Mouse (Mus musculus) midbrain, embryonic 15.5 days (tissue): ENCODE measurements at regions not wholly inside any gene's neighbourhood (a gene's known extent, or its start where the extent isn't known, plus 50 kb on each side); places are given as distances from the start of the nearest gene placed in this dataset.

Source experiments
- ATAC-seq: fragments of 200-750 bp; cut with Nextera tagmentation; replicated peaks from 2 replicates; pipeline ENCODE4 v1.8.0; 2017; ENCODE audit warnings: moderate TSS enrichment
- H3K27ac ChIP-seq: fragments of 300-500 bp; sonication (generic); 2 replicates; pipeline ENCODE4 v1.5.1; 2015; ENCODE audit warnings: mild to moderate bottlenecking, inconsistent platforms
- H3K27me3 ChIP-seq: fragments of 300-500 bp; sonication (generic); replicated peaks from 2 replicates; pipeline ENCODE4 v1.6.1; 2015; ENCODE audit warnings: inconsistent platforms
- H3K36me3 ChIP-seq: fragments of 300-500 bp; sonication (generic); replicated peaks from 2 replicates; pipeline ENCODE4 v1.6.1; 2015; ENCODE audit warnings: inconsistent platforms
- H3K4me1 ChIP-seq: fragments of 300-500 bp; sonication (generic); 2 replicates; pipeline ENCODE4 v1.6.1; 2015; ENCODE audit warnings: inconsistent platforms
- H3K4me2 ChIP-seq: fragments of 300-500 bp; sonication (generic); 2 replicates; pipeline ENCODE4 v1.6.1; 2015; ENCODE audit warnings: inconsistent platforms, mild to moderate bottlenecking, moderate library complexity
- H3K4me3 ChIP-seq: fragments of 300-500 bp; sonication (generic); 2 replicates; pipeline ENCODE4 v1.5.1; 2015; ENCODE audit warnings: mild to moderate bottlenecking, inconsistent platforms
- H3K9ac ChIP-seq: fragments of 300-500 bp; sonication (generic); 2 replicates; pipeline ENCODE4 v1.6.1; 2015; ENCODE audit warnings: mild to moderate bottlenecking, inconsistent platforms
- H3K9me3 ChIP-seq: fragments of 300-500 bp; sonication (generic); 2 replicates; pipeline ENCODE4 v1.6.1; 2016; ENCODE audit warnings: inconsistent platforms
- WGBS: fragments of 180-500 bp; shearing (Covaris S2); methylation state at CpG from one replicate; pipeline ENCODE4 v1.1.7; 2015; ENCODE audit warnings: mixed read lengths; 5-methylcytosine and 5-hydroxymethylcytosine counted together

DNA sequence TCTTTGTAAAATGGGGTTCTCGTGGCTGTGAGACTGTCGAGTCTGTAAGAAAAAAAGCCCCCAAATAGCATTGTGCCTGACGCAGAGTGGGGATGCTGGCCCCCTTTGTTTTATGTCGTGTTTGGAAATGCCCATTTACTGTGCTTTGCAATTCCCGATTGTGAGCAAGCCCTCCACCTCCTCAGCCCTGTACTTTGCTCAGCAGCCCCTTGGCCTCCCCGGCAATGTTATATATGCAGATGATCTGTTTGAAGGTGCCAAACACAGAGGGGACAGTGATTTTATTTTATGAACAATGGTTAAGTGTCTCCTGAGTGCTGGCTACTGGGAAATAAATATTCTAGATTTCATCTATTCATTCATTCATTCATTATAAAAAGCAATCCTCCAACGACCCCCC lies 477.6 kb downstream of the Prss52 start:
- H3K9me3 ChIP-seq, result no peaks in the 10 kb centered on the region
- WGBS, result 6% methylated on average over 7 of the region's 7 CpGs
- no peak overlapping the region for H3K4me3 ChIP-seq
- peaks cover 64% of the 10 kb centered on the region for H3K4me1 ChIP-seq
- peak overlapping the region; percentile 16; the same call in 1 of the 2 replicates for H3K4me2 ChIP-seq
- no peaks in the 10 kb centered on the region for H3K36me3 ChIP-seq
- H3K27ac ChIP-seq, result peak overlapping the region; percentile 100
- H3K27me3 ChIP-seq, result no peaks in the 10 kb centered on the region
- ATAC-seq, result no peak
- H3K9ac ChIP-seq, result peak overlapping the region; percentile 11; the same call in 1 of the 2 replicates

DNA sequence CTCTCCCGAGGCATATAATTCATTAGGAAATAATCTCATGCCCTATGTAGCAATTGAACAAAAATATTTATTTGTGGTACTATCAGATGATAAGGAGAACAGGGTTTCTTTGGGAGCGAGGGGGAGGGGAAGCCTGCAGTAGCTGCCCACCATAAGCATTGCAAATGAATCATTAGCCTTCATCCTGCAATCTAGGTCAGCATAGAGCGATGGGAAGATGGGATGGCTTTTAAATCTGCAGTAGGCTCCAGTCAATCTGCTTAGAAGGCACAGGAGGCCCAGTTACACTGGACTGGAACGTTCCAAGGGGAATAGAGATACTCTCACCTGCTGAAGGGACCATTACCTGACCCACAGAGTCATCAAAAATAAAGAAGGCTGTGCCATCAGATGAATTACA lies 478.7 kb downstream of the Prss52 start:
- Histone ChIP-seq H3K9me3 (no peaks in the 10 kb centered on the region), H3K4me1 (peaks cover 65% of the 10 kb centered on the region)
- 20% methylated on average over 4 of the region's 4 CpGs for WGBS

DNA sequence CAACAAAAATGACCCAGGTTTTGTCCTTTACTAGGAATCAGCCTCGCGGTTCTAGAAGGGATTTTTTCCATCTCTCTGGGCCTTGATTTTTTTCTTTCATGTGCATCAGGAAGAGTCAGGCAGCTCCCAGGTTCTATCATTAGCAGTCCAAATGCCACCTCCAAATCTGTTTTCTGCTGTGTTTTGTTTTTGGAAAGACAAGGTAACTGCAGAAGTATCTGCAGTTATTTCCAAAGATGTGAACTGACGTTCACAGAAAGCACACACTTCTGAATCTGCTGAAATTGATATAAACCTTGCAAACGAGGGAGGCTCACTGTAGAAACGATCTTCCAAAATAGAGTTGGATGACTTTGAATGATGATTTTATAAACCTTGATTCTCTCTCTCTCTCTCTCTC lies 480.1 kb downstream of the Prss52 start:
- no peaks in the 10 kb centered on the region for H3K36me3 ChIP-seq
- peak overlapping the region; percentile 4; the same call in 1 of the 2 replicates for H3K9ac ChIP-seq

More for the DNA sequence above, 478.7 kb downstream of the Prss52 start:
- Histone ChIP-seq H3K9ac (peak overlapping the region; percentile 16; the same call in 1 of the 2 replicates), H3K27ac (peak overlapping the region; percentile 100), H3K36me3 (no peaks in the 10 kb centered on the region), H3K27me3 (no peaks in the 10 kb centered on the region), H3K4me2 (peak overlapping the region; percentile 9; the same call in 1 of the 2 replicates), H3K4me3 (no peak overlapping the region)
- ATAC-seq, result no peak

DNA sequence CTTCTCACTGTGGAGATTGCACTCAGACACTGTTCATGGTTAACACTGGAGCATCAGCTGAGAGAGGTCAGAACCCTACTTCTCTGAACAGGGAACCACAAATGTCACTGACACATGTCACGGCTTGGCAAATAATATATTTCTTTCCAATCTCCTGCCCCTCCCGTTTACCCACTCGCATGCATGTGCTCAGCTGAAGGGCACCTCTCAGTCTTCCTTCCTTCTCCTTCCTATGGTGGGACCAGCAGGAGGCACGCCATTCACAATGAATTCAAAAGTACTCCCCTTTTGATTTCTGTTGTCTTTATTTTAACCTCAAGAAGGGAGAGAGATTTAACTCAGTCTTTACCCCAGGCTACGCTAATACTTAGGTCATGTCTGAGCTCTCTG lies 481.0 kb downstream of the Prss52 start:
- Histone ChIP-seq H3K4me3 (peak overlapping the region; percentile 86; the same call in 1 of the 2 replicates), H3K9ac (peak overlapping the region; percentile 77), H3K4me2 (peak overlapping the region; percentile 95), H3K4me1 (peaks cover 56% of the 10 kb centered on the region), H3K27ac (peak overlapping the region; percentile 100), H3K9me3 (no peaks in the 10 kb centered on the region), H3K36me3 (no peaks in the 10 kb centered on the region), H3K27me3 (no peaks in the 10 kb centered on the region)
- no peak for ATAC-seq
- WGBS, result 5% methylated on average over 5 of the region's 5 CpGs

More for the DNA sequence above, 480.1 kb downstream of the Prss52 start:
- 44% methylated on average over 5 of the region's 5 CpGs for WGBS
- H3K4me3 ChIP-seq, result no peak overlapping the region
- H3K27me3 ChIP-seq, result no peaks in the 10 kb centered on the region
- 0 out of 2 replicates have a peak overlapping the region, but pooled peaks have one; percentile 95 for H3K4me2 ChIP-seq
- peak overlapping the region; percentile 100 for H3K27ac ChIP-seq
- no peaks in the 10 kb centered on the region for H3K9me3 ChIP-seq
- ATAC-seq, result no peak
- peaks cover 62% of the 10 kb centered on the region for H3K4me1 ChIP-seq

DNA sequence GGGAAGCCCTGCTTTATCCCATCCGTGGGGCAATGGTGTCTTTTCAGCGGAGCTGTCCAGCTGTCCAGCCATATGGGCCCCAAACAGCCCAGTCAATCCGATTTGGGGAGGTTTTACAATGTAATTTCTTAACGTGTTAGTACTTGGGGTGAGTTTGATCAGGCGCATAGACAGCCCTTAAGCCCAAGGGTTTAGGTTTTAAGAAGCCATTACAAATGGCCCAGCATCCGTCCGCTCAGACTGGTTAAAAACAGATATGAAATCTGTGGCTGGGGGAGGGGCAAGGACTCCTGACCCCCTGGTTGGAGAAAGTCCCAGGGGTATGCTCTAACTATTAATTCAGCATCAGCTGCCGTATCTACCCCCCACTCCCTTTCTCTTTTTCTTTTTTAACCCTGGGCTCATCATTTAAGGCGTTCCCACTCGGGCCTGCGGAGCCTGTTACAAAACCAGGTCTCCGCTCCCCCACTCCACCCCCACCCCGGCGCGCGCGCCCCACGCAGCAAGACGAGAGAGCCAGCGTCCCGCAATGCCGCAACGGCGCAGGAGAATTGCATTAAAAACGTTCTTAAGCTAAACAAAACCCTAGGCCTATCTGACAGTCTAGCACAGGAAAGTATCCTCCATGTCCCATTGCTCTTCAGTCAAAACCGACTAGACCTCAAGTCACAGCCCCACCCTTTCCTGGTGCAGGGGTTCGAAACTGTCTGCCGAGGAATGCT lies 481.5 kb downstream of the Prss52 start:
- Histone ChIP-seq H3K4me1 (peaks cover 50% of the 10 kb centered on the region), H3K27ac (peak overlapping the region; percentile 100), H3K27me3 (no peaks in the 10 kb centered on the region), H3K9ac (peak overlapping the region; percentile 77), H3K4me2 (peak overlapping the region; percentile 95), H3K4me3 (peak overlapping the region; percentile 86), H3K9me3 (no peaks in the 10 kb centered on the region), H3K36me3 (no peaks in the 10 kb centered on the region)
- no peak for ATAC-seq
- 2% methylated on average over 28 of the region's 28 CpGs for WGBS

DNA sequence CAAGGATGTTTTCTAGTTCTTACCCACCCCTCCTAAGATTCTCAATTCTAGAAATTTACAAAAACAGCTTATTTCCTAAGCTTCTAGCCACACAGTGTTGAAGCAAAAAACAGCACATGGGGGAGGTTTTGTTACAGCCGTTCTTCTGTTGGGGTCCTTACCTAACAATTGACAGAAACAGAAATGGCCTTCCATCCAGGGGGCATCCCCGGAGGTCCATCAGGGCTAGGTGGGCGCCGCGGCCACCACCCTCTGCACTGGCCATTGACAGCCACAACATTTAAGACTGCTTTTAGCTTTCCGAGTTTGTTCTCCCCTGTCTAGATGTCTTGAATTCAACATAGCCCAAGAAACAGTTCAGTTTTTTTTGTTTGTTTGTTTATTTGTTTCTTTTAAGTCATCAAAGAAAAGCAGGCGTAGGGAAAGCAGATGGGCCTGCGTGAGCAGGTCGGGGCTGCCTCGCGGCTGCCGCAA lies 482.3 kb downstream of the Prss52 start:
- peak overlapping the region; percentile 100 for H3K27ac ChIP-seq
- ATAC-seq, result no peak
- no peaks in the 10 kb centered on the region for H3K27me3 ChIP-seq
- no peaks in the 10 kb centered on the region for H3K9me3 ChIP-seq
- 4% methylated on average over 12 of the region's 12 CpGs for WGBS
- H3K9ac ChIP-seq, result peak overlapping the region; percentile 77
- peak overlapping the region; percentile 95 for H3K4me2 ChIP-seq
- peak overlapping the region; percentile 86 for H3K4me3 ChIP-seq
- H3K4me1 ChIP-seq, result peaks cover 44% of the 10 kb centered on the region
- H3K36me3 ChIP-seq, result no peaks in the 10 kb centered on the region

DNA sequence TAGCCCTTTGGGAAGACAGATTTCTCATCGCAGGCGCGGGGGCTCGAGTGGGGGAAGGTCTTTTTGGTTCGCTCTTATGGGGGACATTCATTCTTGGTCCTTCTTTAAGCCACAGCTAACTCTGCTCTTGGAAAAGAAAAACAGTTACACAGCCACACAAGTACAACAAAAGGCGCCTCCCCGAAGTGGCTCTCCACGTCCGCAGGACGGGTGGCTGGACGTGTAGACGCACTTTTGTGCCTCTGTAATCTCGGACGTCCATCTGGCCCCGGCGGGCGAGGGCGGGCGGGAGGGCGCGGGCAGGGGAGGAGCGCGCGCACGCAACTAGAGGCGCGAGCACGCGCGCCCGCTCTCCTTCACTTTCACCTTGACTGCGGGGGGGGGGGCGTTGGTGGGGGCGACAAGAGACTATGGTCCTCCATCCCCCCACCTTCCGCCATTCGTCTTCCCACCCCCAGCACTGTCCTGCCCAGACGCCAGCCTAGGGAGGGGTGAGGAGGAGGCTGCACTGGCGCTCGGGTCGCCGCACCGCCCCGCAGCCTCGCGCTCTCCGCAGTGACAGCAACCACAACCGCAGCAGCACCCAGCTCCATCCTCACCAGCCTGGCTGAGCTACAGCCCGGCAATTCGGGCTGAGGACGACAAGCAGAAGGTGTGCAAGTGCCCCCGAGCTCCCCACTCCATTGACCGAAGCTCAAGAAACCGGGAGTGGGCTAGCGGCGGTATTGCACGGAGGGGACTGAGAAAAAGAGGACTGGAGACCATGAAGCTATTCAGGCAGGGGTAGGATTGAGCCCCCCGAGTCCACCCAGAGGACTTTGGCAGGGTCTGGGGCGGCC lies 483.0 kb downstream of the Prss52 start:
- H3K27me3 ChIP-seq, result no peaks in the 10 kb centered on the region
- H3K4me1 ChIP-seq, result peaks cover 40% of the 10 kb centered on the region
- H3K4me2 ChIP-seq, result peak overlapping the region; percentile 95

DNA sequence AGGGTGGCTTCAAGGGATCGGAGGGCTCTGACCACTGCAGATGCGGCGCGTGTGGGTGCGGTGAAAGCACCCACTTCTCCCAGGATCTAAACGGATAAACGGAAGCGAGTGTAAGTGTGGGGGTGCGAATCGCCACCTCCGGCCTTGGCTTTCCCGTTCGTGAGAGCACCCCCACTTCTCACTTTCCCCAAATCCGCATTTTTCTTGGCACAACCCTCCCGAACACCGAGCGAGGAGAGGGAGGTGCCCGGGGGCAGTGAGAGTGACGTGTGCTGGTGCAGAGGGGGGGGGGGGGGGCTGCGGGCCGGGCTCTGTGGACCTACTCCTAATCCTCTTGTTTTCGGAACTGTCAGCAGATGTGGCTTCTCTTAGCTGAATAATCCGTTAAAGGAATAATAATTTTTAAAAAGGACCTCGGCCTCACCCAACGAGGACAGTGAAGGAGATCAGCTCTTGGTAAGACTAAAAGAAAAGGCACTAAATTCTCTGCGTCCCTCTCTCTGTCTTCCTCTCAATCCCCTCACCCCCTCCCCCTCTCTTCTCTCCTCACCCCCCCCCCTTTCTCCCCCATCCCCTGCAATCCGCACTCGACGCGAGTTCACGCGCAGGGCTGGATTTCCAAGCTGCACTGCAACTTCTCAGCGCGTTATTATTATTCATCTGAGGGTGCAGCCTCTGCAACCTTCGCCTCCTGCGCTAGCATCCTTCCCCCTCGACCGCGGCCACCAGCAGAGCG lies 483.8 kb downstream of the Prss52 start:
- H3K9me3 ChIP-seq, result no peaks in the 10 kb centered on the region
- no peaks in the 10 kb centered on the region for H3K36me3 ChIP-seq
- peak overlapping the region; percentile 77 for H3K9ac ChIP-seq
- H3K27ac ChIP-seq, result peak overlapping the region; percentile 100
- H3K27me3 ChIP-seq, result no peaks in the 10 kb centered on the region
- WGBS, result 1% methylated on average over 40 of the region's 40 CpGs
- ATAC-seq, result peak; percentile 73
- peaks cover 36% of the 10 kb centered on the region for H3K4me1 ChIP-seq
- peak overlapping the region; percentile 86 for H3K4me3 ChIP-seq
- peak overlapping the region; percentile 95 for H3K4me2 ChIP-seq

More for the DNA sequence above, 483.0 kb downstream of the Prss52 start:
- Histone ChIP-seq H3K4me3 (peak overlapping the region; percentile 86), H3K36me3 (no peaks in the 10 kb centered on the region), H3K27ac (peak overlapping the region; percentile 100), H3K9ac (peak overlapping the region; percentile 77), H3K9me3 (no peaks in the 10 kb centered on the region)
- WGBS, result under 1% methylated on average over 53 of the region's 58 CpGs
- ATAC-seq, result peak; percentile 77

DNA sequence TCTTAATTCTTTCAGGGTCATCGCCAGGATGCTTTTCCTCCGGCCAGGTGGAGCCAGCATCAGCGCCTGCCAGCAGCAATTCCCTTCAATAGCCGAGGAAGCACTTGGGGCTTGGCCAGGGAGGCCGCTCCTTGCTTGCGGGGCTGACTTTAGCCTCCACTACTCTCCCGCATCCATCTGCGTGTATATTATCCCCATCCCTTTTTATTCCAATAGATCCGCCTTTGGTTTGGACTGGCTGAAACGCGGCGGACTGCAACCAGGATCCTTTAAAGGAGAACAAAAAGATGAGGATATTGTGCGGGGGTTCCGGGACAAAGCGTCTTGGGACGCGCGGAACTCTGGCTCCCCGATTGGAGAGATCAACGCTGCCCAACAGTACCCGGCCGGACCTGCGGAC lies 484.5 kb downstream of the Prss52 start:
- no peak for ATAC-seq
- Histone ChIP-seq H3K4me2 (peak overlapping the region; percentile 95), H3K9ac (peak overlapping the region; percentile 77), H3K27ac (peak overlapping the region; percentile 100), H3K27me3 (no peaks in the 10 kb centered on the region), H3K4me1 (peaks cover 34% of the 10 kb centered on the region), H3K4me3 (peak overlapping the region; percentile 86), H3K9me3 (no peaks in the 10 kb centered on the region), H3K36me3 (no peaks in the 10 kb centered on the region)
- under 1% methylated on average over 23 of the region's 23 CpGs for WGBS

DNA sequence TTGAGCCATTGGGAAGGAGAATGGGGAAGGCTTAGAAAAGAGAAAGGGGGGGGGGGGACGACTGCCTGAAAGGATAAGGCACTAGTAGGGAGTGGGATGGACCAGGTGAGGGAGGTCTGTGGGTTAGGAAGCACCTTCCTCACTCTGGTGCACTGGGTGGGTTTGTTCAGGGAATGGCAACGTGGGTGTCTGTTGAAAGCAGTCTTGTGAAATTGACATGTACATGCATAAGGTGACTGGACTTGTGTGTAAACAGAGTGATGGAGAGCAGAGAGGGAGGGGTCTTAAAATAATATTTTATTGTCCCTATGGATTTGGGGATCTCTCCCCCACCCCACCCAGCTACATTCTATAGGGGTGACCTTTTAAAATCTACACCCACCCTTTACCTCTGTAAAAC lies 485.0 kb downstream of the Prss52 start:
- H3K27me3 ChIP-seq, result no peaks in the 10 kb centered on the region
- peak overlapping the region; percentile 77 for H3K9ac ChIP-seq
- 0% methylated on average over 2 of the region's 2 CpGs for WGBS
- H3K36me3 ChIP-seq, result no peaks in the 10 kb centered on the region
- peak overlapping the region; percentile 100 for H3K27ac ChIP-seq
- peak overlapping the region; percentile 86 for H3K4me3 ChIP-seq
- ATAC-seq, result peak; percentile 3; the same call in 1 of the 2 replicates
- peak overlapping the region; percentile 95 for H3K4me2 ChIP-seq
- H3K4me1 ChIP-seq, result peaks cover 33% of the 10 kb centered on the region
- no peaks in the 10 kb centered on the region for H3K9me3 ChIP-seq

DNA sequence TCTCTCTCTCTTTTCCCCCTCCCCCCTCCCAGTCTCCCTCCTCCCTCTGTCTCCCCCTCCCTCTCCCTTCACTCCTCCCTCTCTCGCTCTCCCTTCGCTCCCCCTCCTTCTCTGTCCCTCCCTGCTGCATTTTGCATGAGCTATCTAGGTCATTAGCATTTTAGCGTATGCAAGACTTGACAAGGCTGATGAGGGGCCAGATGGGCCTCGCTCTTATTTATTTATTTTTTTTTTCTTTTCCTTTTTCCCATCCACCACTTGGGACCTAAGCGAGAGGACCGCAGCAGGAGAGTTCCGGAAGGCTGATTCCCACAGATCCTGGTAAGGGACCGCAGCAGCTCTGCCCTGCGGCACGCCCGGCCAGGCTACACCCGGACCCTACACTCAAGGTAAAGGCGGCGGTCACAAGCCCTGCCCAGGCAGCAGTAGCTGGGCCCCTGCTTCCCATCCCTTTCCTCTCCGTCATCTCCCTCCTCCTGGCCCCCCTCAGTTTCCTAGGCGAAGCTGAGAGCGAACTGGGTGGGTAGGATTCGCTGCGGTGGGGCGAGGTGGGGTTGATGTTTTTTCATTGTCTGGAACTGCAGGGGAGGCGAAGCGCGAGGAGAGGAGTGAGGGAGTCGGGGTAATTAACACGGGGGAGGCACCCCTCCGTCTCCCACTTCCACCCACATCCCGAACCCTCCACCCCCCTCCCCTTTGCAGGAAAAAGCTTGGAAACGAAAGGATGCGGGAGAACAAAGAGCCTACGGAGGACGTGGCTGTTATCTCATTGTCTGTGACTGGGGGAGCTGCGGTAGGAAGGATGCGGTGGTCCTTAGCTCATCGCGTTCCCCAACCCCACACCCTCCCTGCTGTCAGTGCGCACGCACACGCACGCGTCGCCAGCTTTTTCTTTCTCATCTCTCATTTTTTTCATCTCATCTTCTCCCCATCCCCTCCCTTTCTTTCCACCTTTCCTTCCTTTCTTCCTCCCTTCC lies 485.8 kb downstream of the Prss52 start:
- H3K4me1 ChIP-seq, result peaks cover 38% of the 10 kb centered on the region
- WGBS, result under 1% methylated on average over 41 of the region's 41 CpGs

More for the DNA sequence above, 485.8 kb downstream of the Prss52 start:
- H3K27me3 ChIP-seq, result no peaks in the 10 kb centered on the region
- H3K4me2 ChIP-seq, result peak overlapping the region; percentile 95
- H3K9ac ChIP-seq, result peak overlapping the region; percentile 77
- H3K9me3 ChIP-seq, result no peaks in the 10 kb centered on the region
- H3K36me3 ChIP-seq, result no peaks in the 10 kb centered on the region
- ATAC-seq, result peak; percentile 19; the same call in 1 of the 2 replicates
- H3K27ac ChIP-seq, result peak overlapping the region; percentile 100
- H3K4me3 ChIP-seq, result peak overlapping the region; percentile 86
